Mouse (Mus musculus): ENCODE results near the gene Tceal9. TPM values are rescaled to one million over a fixed set of nuclear protein-coding genes. Genes with fewer than 3 reads are reported as not detected.
"Not testable (repeated sequence)": the region's sequence is repeated elsewhere in the genome, so short reads cannot be mapped to it uniquely, and the experiment has no call there.

Gene Tceal9
- polyA plus RNA-seq, 1 experiment: 104 TPM

DNA sequence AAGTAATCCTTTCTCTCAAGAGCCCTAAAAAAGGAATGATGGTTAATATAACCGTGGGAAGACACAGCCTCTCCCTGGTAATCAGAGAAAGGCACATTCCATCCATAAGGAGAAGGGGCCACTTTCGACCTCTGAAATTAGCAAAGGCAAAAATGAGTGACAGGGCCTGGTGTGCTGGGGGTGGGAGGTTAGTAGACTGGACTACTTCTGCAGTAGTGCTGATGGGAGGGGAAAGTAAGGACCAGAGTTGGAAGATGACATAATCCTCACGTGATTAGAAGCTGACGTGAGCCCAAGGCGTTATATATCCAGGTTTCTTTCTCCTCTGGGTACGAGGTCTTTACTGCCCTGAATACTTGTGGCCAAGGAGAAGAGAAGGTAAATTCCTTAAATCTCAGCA is 21.2 kb upstream of the Tceal9 start:
- TF ChIP-seq POLR2A (IDR thresholded peaks at IDR 0.05; ENCODE audit: extremely low read depth, insufficient read depth, low read length): no peak
- TF ChIP-seq CTCF (IDR thresholded peaks at IDR 0.05; ENCODE audit: extremely low read depth, insufficient read depth, low read length): no peak
- Histone ChIP-seq H3K4me3 (ENCODE audit: insufficient read depth, low read length) (no peak overlapping the region), H3K27ac (ENCODE audit: insufficient read depth, low read length) (no peak overlapping the region), H3K4me1 (ENCODE audit: control insufficient read depth, insufficient read depth, low read length) (no peaks in the 10 kb centered on the region)

DNA sequence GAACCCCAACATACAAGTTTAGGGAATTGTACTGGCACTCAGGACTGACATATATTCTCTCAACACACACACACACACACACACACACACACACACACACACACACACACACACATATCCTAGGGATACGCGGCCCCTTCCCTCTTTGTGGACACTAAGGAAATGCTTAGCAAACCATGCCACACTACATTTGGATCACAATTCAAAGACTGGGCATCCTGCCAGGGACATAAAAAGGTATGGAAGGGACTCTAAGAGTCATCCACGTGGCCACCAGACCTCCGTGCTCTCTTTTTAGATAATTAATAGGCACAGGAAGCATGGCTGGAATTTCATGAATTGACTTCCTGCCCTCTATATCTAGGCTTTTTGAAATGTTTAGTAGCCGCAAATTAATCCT is 17.1 kb upstream of the Tceal9 start:
- no peak overlapping the region for H3K27ac ChIP-seq (ENCODE audit: insufficient read depth, low read length)
- H3K4me3 ChIP-seq (ENCODE audit: insufficient read depth, low read length): no peak overlapping the region
- H3K4me1 ChIP-seq (ENCODE audit: control insufficient read depth, insufficient read depth, low read length): no peaks in the 10 kb centered on the region
- TF ChIP-seq POLR2A (IDR thresholded peaks at IDR 0.05; ENCODE audit: extremely low read depth, insufficient read depth, low read length) (no peak), CTCF (IDR thresholded peaks at IDR 0.05; ENCODE audit: extremely low read depth, insufficient read depth, low read length) (no peak)

DNA sequence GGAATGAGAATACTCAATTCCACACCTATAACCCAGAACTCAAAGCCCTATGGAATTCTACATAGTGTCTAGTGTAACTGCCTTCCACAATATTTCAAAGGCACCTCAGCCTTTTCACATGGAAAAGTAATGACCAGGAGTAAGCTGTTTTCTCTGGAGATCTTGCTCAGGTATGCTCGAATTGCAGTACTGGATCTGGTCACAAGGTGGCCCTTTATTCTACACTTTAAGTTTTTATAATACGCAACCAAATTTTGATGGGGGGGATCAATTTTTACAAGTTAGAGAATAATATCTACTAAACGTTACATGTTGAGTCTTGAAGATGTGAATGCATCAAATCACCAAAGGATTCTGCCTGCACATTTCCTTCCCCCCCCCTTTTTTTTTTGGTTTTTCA is 6.8 kb upstream of the Tceal9 start:
- peak; percentile 31; the same call in 1 of the 2 replicates for TF ChIP-seq CTCF (IDR thresholded peaks at IDR 0.05; ENCODE audit: extremely low read depth, insufficient read depth, low read length)
- no peak for TF ChIP-seq POLR2A (IDR thresholded peaks at IDR 0.05; ENCODE audit: extremely low read depth, insufficient read depth, low read length)
- H3K27ac ChIP-seq (ENCODE audit: insufficient read depth, low read length): no peak overlapping the region
- no peaks in the 10 kb centered on the region for H3K4me1 ChIP-seq (ENCODE audit: control insufficient read depth, insufficient read depth, low read length)
- no peak overlapping the region for H3K4me3 ChIP-seq (ENCODE audit: insufficient read depth, low read length)

GRCm38 (mm10) chrX:136243181-136243580 is 1.7 kb upstream of the Tceal9 start:
- no peak overlapping the region for H3K4me3 ChIP-seq (ENCODE audit: insufficient read depth, low read length)
- no peak for TF ChIP-seq POLR2A (IDR thresholded peaks at IDR 0.05; ENCODE audit: extremely low read depth, insufficient read depth, low read length)
- no peaks in the 10 kb centered on the region for H3K4me1 ChIP-seq (ENCODE audit: control insufficient read depth, insufficient read depth, low read length)
- no peak overlapping the region for H3K27ac ChIP-seq (ENCODE audit: insufficient read depth, low read length)

DNA sequence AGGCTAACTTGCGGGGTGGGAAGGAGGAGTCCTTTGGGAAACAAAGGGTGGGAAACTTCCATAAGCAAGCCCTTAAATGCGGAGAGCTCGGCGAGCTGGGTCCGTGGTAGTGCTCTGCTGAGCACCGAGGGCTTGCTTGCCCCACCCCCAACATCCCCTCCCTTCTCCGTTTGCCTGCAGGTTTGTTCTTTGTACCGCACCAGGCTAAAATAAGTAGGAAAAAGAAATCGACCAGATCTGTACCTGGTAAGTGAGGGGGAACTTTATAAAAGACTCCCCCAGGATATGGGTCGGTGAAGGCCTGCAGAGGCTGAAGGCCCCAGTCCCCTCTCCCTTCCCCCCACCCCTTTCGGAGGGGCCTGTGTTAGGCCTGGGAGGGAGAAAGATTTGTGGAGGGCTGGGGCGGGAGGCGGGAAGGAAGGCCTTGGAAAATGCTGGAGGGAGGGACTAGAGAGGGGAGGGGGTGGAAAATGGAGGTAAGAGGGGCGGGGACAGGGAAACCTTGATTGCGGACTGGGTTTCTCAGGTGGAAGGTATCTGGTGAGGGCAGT is 717 bp downstream of the Tceal9 start:
- TF ChIP-seq CTCF (IDR thresholded peaks at IDR 0.05; ENCODE audit: extremely low read depth, insufficient read depth, low read length) (no peak), POLR2A (IDR thresholded peaks at IDR 0.05; ENCODE audit: extremely low read depth, insufficient read depth, low read length) (no peak)
- Histone ChIP-seq H3K27ac (ENCODE audit: insufficient read depth, low read length) (peak overlapping the region; percentile 15; the same call in 1 of the 2 replicates), H3K4me3 (ENCODE audit: insufficient read depth, low read length) (peak overlapping the region; percentile 48), H3K4me1 (ENCODE audit: control insufficient read depth, insufficient read depth, low read length) (no peaks in the 10 kb centered on the region)

- Histone ChIP-seq H3K27ac (ENCODE audit: insufficient read depth, low read length) (no peak overlapping the region), H3K4me3 (ENCODE audit: insufficient read depth, low read length) (no peak overlapping the region), H3K4me1 (ENCODE audit: control insufficient read depth, insufficient read depth, low read length) (no peaks in the 10 kb centered on the region)
- TF ChIP-seq CTCF (IDR thresholded peaks at IDR 0.05; ENCODE audit: extremely low read depth, insufficient read depth, low read length) (no peak), POLR2A (IDR thresholded peaks at IDR 0.05; ENCODE audit: extremely low read depth, insufficient read depth, low read length) (no peak)
These were observed 3.9 kb downstream of the Tceal9 start for GRCm38 (mm10) chrX:136248811-136249210.

- no peaks in the 10 kb centered on the region for H3K4me1 ChIP-seq (ENCODE audit: control insufficient read depth, insufficient read depth, low read length)
- TF ChIP-seq CTCF (IDR thresholded peaks at IDR 0.05; ENCODE audit: extremely low read depth, insufficient read depth, low read length) (no peak), POLR2A (IDR thresholded peaks at IDR 0.05; ENCODE audit: extremely low read depth, insufficient read depth, low read length) (no peak)
- no peak overlapping the region for H3K4me3 ChIP-seq (ENCODE audit: insufficient read depth, low read length)
- no peak overlapping the region for H3K27ac ChIP-seq (ENCODE audit: insufficient read depth, low read length)
These were observed 4.8 kb downstream of the Tceal9 start for GRCm38 (mm10) chrX:136249671-136250070.

- H3K27ac ChIP-seq (ENCODE audit: insufficient read depth, low read length): no peak overlapping the region
- TF ChIP-seq CTCF (IDR thresholded peaks at IDR 0.05; ENCODE audit: extremely low read depth, insufficient read depth, low read length) (no peak), POLR2A (IDR thresholded peaks at IDR 0.05; ENCODE audit: extremely low read depth, insufficient read depth, low read length) (no peak)
- no peak overlapping the region for H3K4me3 ChIP-seq (ENCODE audit: insufficient read depth, low read length)
- no peaks in the 10 kb centered on the region for H3K4me1 ChIP-seq (ENCODE audit: control insufficient read depth, insufficient read depth, low read length)
These were observed 7.3 kb downstream of the Tceal9 start for GRCm38 (mm10) chrX:136252023-136252729.

GRCm38 (mm10) chrX:136267720-136268119 is 22.8 kb downstream of the Tceal9 start:
- Histone ChIP-seq H3K4me1 (ENCODE audit: control insufficient read depth, insufficient read depth, low read length) (peaks cover 2% of the 10 kb centered on the region; the same call in 1 of the 2 replicates), H3K4me3 (ENCODE audit: insufficient read depth, low read length) (no peak overlapping the region), H3K27ac (ENCODE audit: insufficient read depth, low read length) (no peak overlapping the region)
- TF ChIP-seq POLR2A (IDR thresholded peaks at IDR 0.05; ENCODE audit: extremely low read depth, insufficient read depth, low read length): no peak
- no peak for TF ChIP-seq CTCF (IDR thresholded peaks at IDR 0.05; ENCODE audit: extremely low read depth, insufficient read depth, low read length)

GRCm38 (mm10) chrX:136268173-136268572 is 23.3 kb downstream of the Tceal9 start:
- Histone ChIP-seq H3K27ac (ENCODE audit: insufficient read depth, low read length) (no peak overlapping the region), H3K4me1 (ENCODE audit: control insufficient read depth, insufficient read depth, low read length) (peaks cover 2% of the 10 kb centered on the region; the same call in 1 of the 2 replicates), H3K4me3 (ENCODE audit: insufficient read depth, low read length) (no peak overlapping the region)
- TF ChIP-seq POLR2A (IDR thresholded peaks at IDR 0.05; ENCODE audit: extremely low read depth, insufficient read depth, low read length): no peak
- no peak for TF ChIP-seq CTCF (IDR thresholded peaks at IDR 0.05; ENCODE audit: extremely low read depth, insufficient read depth, low read length)

- peak within 1 kb of the TSS; percentile 65 for H3K4me3 ChIP-seq (ENCODE audit: insufficient read depth, low read length)
- H3K27ac ChIP-seq (ENCODE audit: insufficient read depth, low read length); H3K4me1 ChIP-seq (ENCODE audit: control insufficient read depth, insufficient read depth, low read length): not testable (repeated sequence)
These were observed 25.0 kb downstream of the Tceal9 start, which contains the start of gene Bex3 for GRCm38 (mm10) chrX:136269743-136270392. TSS of gene Bex3 (plus strand) at chrX:136270253.

GRCm38 (mm10) chrX:136270393-136271111 is 25.7 kb downstream of the Tceal9 start:
- H3K4me3 ChIP-seq (ENCODE audit: insufficient read depth, low read length): peak overlapping the region; percentile 65
- H3K4me1 ChIP-seq (ENCODE audit: control insufficient read depth, insufficient read depth, low read length); H3K27ac ChIP-seq (ENCODE audit: insufficient read depth, low read length): not testable (repeated sequence)
